ENCODE assay signal across 23 mouse cellular contexts in genomic region chr11:113528391-113528790, GRCm38 (mm10).
DNase-seq lines count a peak whose midpoint lies in the region; ATAC-seq and TF ChIP-seq lines count a peak whose summit lies in the region.
"Had no signal": no experiment of that assay in that cellular context is flagged by ENCODE, and none has a peak within 500 bp of the region (broad histone marks: within the 10 kb centered on the region; RNA-seq: fewer than 3 reads in every experiment).

No protein-coding gene starts in this region.

- H3K36me3 ChIP-seq in hindbrain, embryonic 16.5 days (ENCODE audit: control insufficient read depth, insufficient read depth, low read length): no peaks in the 10 kb centered on the region
- H3K36me3 ChIP-seq in hindbrain, embryonic 13.5 days: no peaks in the 10 kb centered on the region
- no peaks in the 10 kb centered on the region for H3K36me3 ChIP-seq in kidney, embryonic 15.5 days
- no peaks in the 10 kb centered on the region for H3K36me3 ChIP-seq in midbrain, postnatal 0 days (ENCODE audit: insufficient read depth, low read length)
- H3K36me3 ChIP-seq in midbrain, embryonic 14.5 days (ENCODE audit: control insufficient read depth, insufficient read depth, low read length): no peaks in the 10 kb centered on the region
- H3K36me3 ChIP-seq: embryonic facial prominence, embryonic 15.5 days; heart, embryonic 12.5 days; hindbrain, embryonic 10.5 days; limb, embryonic 12.5 days; liver, embryonic 13.5 days had no signal

- H3K9ac ChIP-seq in hindbrain, embryonic 16.5 days (ENCODE audit: low read depth, low read length): no peak overlapping the region
- H3K9ac ChIP-seq in hindbrain, embryonic 13.5 days: no peak overlapping the region
- H3K9ac ChIP-seq in kidney, embryonic 15.5 days: no peak overlapping the region
- no peak overlapping the region for H3K9ac ChIP-seq in midbrain, postnatal 0 days (replicated peaks; ENCODE audit: low read length, poor library complexity, severe bottlenecking)
- H3K9ac ChIP-seq in midbrain, embryonic 14.5 days (replicated peaks; ENCODE audit: low read length): no peak overlapping the region
- H3K9ac ChIP-seq: embryonic facial prominence, embryonic 15.5 days; heart, embryonic 12.5 days; limb, embryonic 12.5 days; liver, embryonic 13.5 days had no signal

- peak; percentile 13 for DNase-seq in cerebellum, adult 11-12 months
- DNase-seq in cerebellum, adult 11 months: no peak
- peak; percentile 49 for DNase-seq in kidney, adult 9 months
- peak; percentile 40 for DNase-seq in midbrain, postnatal 0 days (ENCODE audit: low spot score)
- no peak for DNase-seq in midbrain, embryonic 14.5 days
- DNase-seq: gastrocnemius, postnatal 25 days; heart, adult 18-20 months; heart, postnatal 10 days; liver, embryonic 13.5 days; lung, adult 2 months; lung, postnatal 14 days; right cerebral cortex, postnatal 14 days; spleen, adult 18-20 months had no signal

- no peak overlapping the region for H3K4me2 ChIP-seq in hindbrain, embryonic 16.5 days (ENCODE audit: low read length)
- H3K4me2 ChIP-seq in hindbrain, embryonic 13.5 days: no peak overlapping the region
- no peak overlapping the region for H3K4me2 ChIP-seq in kidney, embryonic 15.5 days
- no peak overlapping the region for H3K4me2 ChIP-seq in midbrain, postnatal 0 days (ENCODE audit: low read depth, low read length, poor library complexity, severe bottlenecking)
- no peak overlapping the region for H3K4me2 ChIP-seq in midbrain, embryonic 14.5 days (ENCODE audit: low read length)
- H3K4me2 ChIP-seq: embryonic facial prominence, embryonic 15.5 days; heart, embryonic 12.5 days; limb, embryonic 12.5 days; liver, embryonic 13.5 days; midbrain, embryonic 11.5 days had no signal

- peaks cover 3% of the 10 kb centered on the region for H3K9me3 ChIP-seq in hindbrain, embryonic 16.5 days (ENCODE audit: control insufficient read depth, low read length)
- H3K9me3 ChIP-seq in hindbrain, embryonic 13.5 days: no peaks in the 10 kb centered on the region
- no peaks in the 10 kb centered on the region for H3K9me3 ChIP-seq in kidney, embryonic 15.5 days (replicated peaks)
- H3K9me3 ChIP-seq in midbrain, postnatal 0 days (ENCODE audit: low read length): no peaks in the 10 kb centered on the region
- no peaks in the 10 kb centered on the region for H3K9me3 ChIP-seq in midbrain, embryonic 14.5 days (ENCODE audit: control insufficient read depth, low read length)
- H3K9me3 ChIP-seq: embryonic facial prominence, embryonic 15.5 days; heart, embryonic 12.5 days; hindbrain, embryonic 10.5 days; limb, embryonic 12.5 days; liver, embryonic 13.5 days had no signal

- WGBS in hindbrain, embryonic 16.5 days: 69% methylated on average over 3 of the region's 3 CpGs
- 95% methylated on average over 3 of the region's 3 CpGs for WGBS in hindbrain, embryonic 13.5 days
- WGBS in kidney, embryonic 15.5 days: 93% methylated on average over 3 of the region's 3 CpGs
- WGBS in midbrain, postnatal 0 days: 86% methylated on average over 3 of the region's 3 CpGs
- WGBS in midbrain, embryonic 14.5 days: 98% methylated on average over 3 of the region's 3 CpGs

- H3K27ac ChIP-seq in hindbrain, embryonic 16.5 days (ENCODE audit: low read depth, low read length): no peak overlapping the region
- no peak overlapping the region for H3K27ac ChIP-seq in hindbrain, embryonic 13.5 days
- no peak overlapping the region for H3K27ac ChIP-seq in kidney, embryonic 15.5 days
- H3K27ac ChIP-seq in midbrain, postnatal 0 days (ENCODE audit: low read depth, low read length): no peak overlapping the region
- no peak overlapping the region for H3K27ac ChIP-seq in midbrain, embryonic 14.5 days (replicated peaks; ENCODE audit: low read depth, low read length)
- H3K27ac ChIP-seq: embryonic facial prominence, embryonic 15.5 days; hindbrain, embryonic 10.5 days; limb, embryonic 12.5 days; liver, embryonic 13.5 days had no signal

- H3K4me1 ChIP-seq in hindbrain, embryonic 16.5 days (ENCODE audit: control insufficient read depth, insufficient read depth, low read depth, low read length): no peaks in the 10 kb centered on the region; the same call in 1 of the 2 replicates
- H3K4me1 ChIP-seq in hindbrain, embryonic 13.5 days (replicated peaks): peaks cover 7% of the 10 kb centered on the region; the same call in 1 of the 2 replicates
- no peaks in the 10 kb centered on the region for H3K4me1 ChIP-seq in kidney, embryonic 15.5 days
- no peaks in the 10 kb centered on the region for H3K4me1 ChIP-seq in midbrain, postnatal 0 days (ENCODE audit: insufficient read depth, low read length)
- no peaks in the 10 kb centered on the region for H3K4me1 ChIP-seq in midbrain, embryonic 14.5 days (ENCODE audit: control insufficient read depth, insufficient read depth, low read length)
- H3K4me1 ChIP-seq: embryonic facial prominence, embryonic 15.5 days; heart, embryonic 12.5 days had no signal

- H3K4me3 ChIP-seq in hindbrain, embryonic 16.5 days (ENCODE audit: low read length): no peak overlapping the region
- H3K4me3 ChIP-seq in hindbrain, embryonic 13.5 days: no peak overlapping the region
- H3K4me3 ChIP-seq in kidney, embryonic 15.5 days (replicated peaks): no peak overlapping the region
- no peak overlapping the region for H3K4me3 ChIP-seq in midbrain, postnatal 0 days (ENCODE audit: low read depth, low read length)
- no peak overlapping the region for H3K4me3 ChIP-seq in midbrain, embryonic 14.5 days (replicated peaks; ENCODE audit: low read depth, low read length)
- H3K4me3 ChIP-seq: embryonic facial prominence, embryonic 15.5 days; heart, embryonic 12.5 days; hindbrain, embryonic 10.5 days; limb, embryonic 12.5 days; liver, embryonic 13.5 days had no signal

- H3K27me3 ChIP-seq in hindbrain, embryonic 16.5 days (replicated peaks; ENCODE audit: control insufficient read depth, insufficient read depth, low read length): no peaks in the 10 kb centered on the region
- 0 out of 2 replicates have a peak, but pooled peaks cover 3% of the 10 kb centered on the region for H3K27me3 ChIP-seq in hindbrain, embryonic 13.5 days
- H3K27me3 ChIP-seq in kidney, embryonic 15.5 days: no peaks in the 10 kb centered on the region
- H3K27me3 ChIP-seq in midbrain, postnatal 0 days (ENCODE audit: insufficient read depth, low read length): no peaks in the 10 kb centered on the region
- H3K27me3 ChIP-seq in midbrain, embryonic 14.5 days (ENCODE audit: control insufficient read depth, insufficient read depth, low read length): no peaks in the 10 kb centered on the region
- H3K27me3 ChIP-seq: heart, embryonic 12.5 days; limb, embryonic 12.5 days; liver, embryonic 13.5 days had no signal

- no peak for TF ChIP-seq CTCF in midbrain, postnatal 0 days (IDR thresholded peaks at IDR 0.05)

- peak; percentile 40; the same call in 1 of the 2 replicates for ATAC-seq in hindbrain, embryonic 16.5 days
- ATAC-seq in hindbrain, embryonic 13.5 days (ENCODE audit: low FRiP score): no peak
- no peak for ATAC-seq in kidney, embryonic 15.5 days (replicated peaks; ENCODE audit: low FRiP score)
- ATAC-seq in midbrain, postnatal 0 days (ENCODE audit: low FRiP score): no peak
- no peak for ATAC-seq in midbrain, embryonic 14.5 days (ENCODE audit: low FRiP score, low TSS enrichment)
- ATAC-seq: CD4-positive, CD25-positive, alpha-beta regulatory T cell, adult 4 months; inflammation-experienced regulatory T-cells, adult 6 months had no signal

Comparison
In these comparisons a context has a peak if more than half of its experiments do, and no peak if none do; other contexts are left out.
1. DNase-seq: peak in cerebellum, adult 11-12 months (single experiment), kidney, adult 9 months (single experiment) and midbrain, postnatal 0 days (single experiment); none in cerebellum, adult 11 months (single experiment) and midbrain, embryonic 14.5 days (single experiment).